Mouse (Mus musculus) kidney, adult 11 months (tissue): ENCODE data around the gene Poll.
"Not testable (repeated sequence)": the region's sequence is repeated elsewhere in the genome, so short reads cannot be mapped to it uniquely, and the experiment has no call there.

Experiments used
- DNase-seq: peaks from one replicate; pipeline ENCODE4 v3.0.0; 2022

The Poll gene

GRCm38 (mm10) chr19:45577141-45577750 is 16.9 kb upstream of the Poll start:
- no peak for DNase-seq

DNA sequence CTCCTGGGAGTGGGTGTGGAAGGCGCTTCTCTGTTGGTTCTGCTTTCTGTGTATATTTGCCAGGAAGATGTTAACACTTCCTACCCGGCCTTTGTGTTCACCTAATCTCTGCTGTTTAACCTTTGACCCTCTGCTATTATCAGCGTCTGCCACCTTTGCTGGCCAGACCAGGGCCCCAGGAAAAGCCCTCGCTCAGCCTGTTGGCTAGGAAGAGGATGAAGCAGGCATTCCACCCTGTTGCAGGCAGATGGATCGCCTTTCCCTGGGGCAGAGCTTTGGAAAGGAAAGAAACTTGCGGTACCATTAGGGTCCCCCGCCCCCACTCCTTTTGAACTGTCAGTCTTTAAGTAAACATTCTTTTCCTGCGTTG is 15.3 kb upstream of the Poll start:
- no peak for DNase-seq

DNA sequence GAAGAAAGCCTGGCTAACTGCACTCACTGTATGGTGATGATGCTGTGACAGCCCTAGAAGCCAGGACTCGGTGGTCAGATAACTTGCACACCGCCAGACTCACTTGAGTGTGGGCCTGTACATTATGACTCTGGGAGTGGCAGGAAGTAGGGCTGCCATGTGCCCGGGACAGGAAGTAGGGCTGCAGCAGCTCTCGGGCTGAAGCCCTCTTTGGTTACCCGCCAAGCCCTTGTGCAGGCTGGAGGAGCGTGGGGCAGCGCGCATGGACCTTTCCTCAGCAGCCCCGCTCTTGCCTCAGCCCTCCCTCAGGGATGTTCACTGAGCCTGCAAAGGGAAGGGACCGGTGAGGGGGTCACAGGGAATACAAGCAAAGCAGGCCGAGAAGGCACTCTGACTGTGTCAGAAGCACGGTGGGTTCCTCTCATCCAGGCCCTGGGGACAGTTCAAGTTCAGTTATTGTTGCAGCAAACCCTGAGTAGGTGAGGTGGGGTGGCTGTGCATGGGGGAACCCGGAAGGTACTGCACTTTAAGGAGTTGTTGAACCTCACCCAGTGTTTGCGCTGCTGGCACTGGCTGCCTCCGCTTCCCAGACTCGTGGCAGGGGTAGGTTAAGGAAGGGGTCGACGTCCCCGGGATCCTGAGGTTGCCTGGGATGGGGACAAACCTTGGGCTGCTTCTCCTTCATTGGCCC is 14.8 kb upstream of the Poll start:
- DNase-seq = no peak

- DNase-seq = no peak
Measured at GRCm38 (mm10) chr19:45574339-45574898, 14.1 kb upstream of the Poll start.

DNA sequence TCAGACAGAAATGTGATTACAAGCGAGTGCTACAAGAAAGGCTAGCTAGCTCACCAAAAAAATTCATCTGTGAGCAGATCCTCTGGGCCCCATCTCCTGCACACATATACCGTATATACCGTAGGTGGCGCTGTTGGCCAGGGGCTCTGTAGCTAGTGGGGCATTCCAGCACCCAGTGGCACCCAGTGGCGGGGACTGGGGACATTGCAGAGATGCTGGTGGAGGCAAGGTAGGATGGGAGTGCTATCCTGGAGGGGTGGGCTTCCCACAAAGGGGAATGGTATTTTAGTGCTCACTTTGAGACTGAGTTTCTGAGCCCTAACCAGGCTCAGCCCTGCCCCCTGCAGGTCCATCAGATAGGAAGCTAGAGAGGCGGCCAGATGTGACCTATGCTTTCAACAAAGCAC is 13.5 kb upstream of the Poll start:
- peak; percentile 51 for DNase-seq

DNA sequence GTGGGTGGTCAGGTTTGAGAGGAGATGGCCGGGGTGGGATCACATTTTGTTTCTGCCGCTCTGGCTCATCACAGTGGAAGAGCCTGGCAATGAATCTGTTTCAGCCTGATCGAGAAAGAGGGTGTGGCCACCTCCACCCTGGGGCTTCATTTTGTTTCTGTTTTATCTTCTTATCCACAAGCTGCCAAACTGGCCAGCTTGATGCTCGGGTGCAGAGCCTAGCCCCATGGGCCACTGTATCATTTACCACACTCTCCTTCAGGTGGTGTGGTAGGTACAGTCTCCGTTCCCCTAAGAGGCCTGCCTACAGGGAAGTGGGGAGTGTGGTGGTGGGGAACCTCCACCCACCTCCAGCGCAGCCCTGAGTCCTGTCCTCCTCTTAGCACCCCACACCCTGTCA is 12.7 kb upstream of the Poll start:
- DNase-seq = no peak

DNA sequence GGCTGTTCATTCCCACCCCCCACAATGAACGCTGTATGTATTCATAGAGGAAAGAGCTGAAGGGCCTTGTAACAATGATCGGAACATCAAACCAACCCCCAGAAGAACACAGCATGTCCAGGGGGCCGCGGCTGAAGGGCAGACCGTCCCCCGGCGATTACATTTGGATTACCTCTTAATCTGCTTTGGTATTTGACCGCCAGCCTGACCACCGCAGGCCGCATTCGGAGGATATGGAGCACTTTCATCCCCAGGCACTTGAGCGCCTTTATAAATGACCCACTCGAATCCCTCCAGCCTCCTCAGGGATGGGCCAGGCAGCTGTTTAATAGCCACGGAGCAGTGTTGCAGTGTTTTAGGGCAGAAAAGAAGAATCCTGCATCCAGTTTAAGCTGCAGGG is 7.0 kb upstream of the Poll start:
- no peak for DNase-seq

GRCm38 (mm10) chr19:45565925-45566715 is 5.8 kb upstream of the Poll start:
- DNase-seq = no peak

DNA sequence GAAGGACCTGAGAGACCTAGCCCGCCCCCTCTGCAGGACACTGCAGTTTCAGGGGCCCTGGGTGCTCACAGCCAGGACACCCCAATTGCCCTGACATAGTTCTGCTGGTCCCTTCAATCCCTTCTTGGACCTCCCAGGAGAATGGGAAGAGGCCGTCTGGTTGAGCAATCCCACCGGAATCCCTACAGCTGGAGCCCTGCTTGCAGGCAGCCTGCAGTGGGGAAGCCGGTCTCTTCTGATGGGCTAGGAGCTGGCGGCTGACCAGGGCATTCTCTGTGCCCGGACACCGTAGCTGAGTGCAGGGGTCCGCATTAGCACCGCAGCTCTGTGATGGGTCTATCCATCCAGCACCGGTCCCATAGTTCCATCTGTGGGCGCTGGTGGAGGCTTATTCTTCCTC is 6.2 kb downstream of the Poll start:
- no peak for DNase-seq

DNA sequence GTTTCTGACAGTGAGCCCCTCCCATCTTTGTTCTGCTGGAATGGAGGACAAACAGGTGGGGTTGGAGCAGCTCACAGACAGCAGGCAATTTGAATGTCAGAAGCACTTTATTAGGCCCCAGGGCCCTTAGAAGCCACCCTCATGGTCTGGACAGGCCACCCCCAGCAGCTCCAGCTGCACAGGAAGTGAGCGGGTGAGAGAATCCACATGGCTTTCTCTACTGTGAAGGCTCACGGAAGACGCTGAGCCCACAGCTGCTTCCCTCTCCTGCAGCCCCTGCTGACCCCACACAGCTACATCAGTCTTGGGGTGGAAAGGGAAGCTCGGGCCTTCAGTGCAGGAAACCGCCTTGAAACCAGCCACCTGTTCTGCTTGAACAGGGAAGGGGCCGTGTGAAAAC is 8.1 kb downstream of the Poll start:
- DNase-seq = no peak

DNA sequence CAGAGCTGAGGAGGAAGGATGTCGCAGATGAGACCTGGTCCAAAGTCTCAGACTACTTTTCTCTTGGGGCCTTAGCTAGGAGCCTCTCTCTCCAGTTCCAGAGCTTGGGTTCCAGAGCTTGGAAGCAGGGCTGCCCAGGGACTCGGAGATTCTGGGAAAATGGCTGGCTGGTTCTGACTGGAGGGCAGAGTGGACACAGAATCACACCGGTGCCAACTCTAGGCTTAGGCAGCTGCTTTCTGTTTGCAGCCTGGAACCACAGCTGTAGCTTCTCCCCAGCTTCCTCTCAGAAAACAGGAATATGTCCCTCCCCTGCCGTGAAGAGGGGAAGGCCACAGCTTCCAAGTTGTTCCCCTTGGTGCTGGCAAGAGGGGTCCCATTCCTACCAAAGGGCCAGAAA is 10.4 kb downstream of the Poll start:
- DNase-seq = no peak

- DNase-seq = no peak
Measured at GRCm38 (mm10) chr19:45549128-45549915, 11.0 kb downstream of the Poll start.

DNA sequence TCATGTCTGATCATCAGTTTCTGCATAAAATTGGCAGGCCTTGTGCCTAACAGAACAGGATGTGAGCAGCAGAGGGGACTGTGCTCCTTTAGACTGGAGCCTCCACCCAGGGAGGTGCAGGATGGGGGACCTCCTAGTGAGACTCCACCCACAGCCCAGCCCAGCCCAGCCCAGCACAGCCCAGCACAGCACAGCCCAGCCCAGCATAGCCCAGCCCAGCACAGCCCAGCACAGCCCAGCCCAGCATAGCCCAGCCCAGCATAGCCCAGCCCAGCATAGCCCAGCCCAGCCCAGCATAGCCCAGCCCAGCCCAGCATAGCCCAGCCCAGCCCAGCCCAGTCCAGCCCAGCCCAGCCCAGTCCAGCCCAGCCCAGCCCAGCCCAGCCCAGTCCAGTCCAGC is 12.1 kb downstream of the Poll start:
- DNase-seq = not testable (repeated sequence)

- peak; percentile 63 for DNase-seq
Measured at GRCm38 (mm10) chr19:45544925-45545321, 15.4 kb downstream of the Poll start.

- no peak for DNase-seq
Measured at GRCm38 (mm10) chr19:45544152-45544924, 16.0 kb downstream of the Poll start.

- no peak for DNase-seq
Measured at GRCm38 (mm10) chr19:45542061-45542460, 18.3 kb downstream of the Poll start.

- no peak for DNase-seq
Measured at GRCm38 (mm10) chr19:45541409-45542041, 18.8 kb downstream of the Poll start.

DNA sequence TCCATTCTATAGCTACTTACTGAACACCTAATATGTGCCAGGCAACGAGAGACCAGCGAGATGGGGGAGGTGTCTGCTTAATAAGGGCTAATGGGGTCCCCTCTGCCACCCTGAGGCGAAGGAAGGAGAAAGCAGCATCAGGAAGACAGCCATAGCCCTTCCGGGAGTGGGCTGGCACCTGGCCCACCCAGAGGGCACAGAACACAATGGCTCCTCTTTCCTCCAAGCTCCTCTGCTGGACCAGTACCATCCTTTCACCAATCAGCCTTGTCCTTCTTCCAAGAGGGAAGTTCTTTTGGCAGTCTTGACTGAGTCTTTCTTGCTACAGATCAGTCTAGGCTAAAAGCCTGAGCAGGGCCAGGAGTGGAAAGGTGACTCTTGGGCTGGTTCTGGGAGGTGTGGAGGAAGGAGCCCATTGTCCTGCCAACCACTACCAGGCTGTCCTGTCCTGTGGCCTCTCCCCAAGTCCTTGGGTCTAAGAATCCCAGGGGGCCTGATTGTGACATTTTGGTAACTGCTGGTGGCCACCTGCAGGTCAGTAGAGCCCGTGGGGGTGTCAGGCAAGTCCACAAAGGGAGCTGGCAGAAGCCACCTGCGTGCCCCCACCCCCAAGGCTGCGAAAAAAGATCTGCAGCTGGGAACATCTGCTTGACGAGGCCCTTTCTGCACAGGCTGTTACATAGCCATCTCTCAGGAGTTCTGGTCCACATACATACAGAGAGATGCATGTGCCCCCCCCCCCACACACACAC is 19.5 kb downstream of the Poll start:
- no peak for DNase-seq

DNA sequence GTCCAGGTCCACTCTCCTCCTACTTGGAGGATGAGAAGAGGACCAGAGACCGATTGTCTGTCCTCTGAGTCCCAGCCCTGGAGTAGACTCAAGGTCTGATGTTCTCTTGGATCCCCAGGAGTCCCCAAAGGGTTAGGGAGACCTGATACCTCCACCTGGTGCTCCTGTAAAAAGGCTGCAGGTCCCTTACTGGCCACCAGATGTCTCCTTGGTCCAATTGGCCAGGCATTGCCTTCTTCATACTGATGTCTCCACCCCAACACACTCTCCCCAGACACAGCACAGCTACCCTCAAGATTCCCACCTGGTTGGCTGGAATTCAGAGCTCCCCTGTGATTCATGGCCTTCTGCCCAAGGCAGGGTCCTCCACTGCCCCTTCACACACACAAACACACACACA is 22.8 kb downstream of the Poll start:
- DNase-seq = peak; percentile 45

GRCm38 (mm10) chr19:45535929-45536328 is 24.4 kb downstream of the Poll start:
- no peak for DNase-seq

DNA sequence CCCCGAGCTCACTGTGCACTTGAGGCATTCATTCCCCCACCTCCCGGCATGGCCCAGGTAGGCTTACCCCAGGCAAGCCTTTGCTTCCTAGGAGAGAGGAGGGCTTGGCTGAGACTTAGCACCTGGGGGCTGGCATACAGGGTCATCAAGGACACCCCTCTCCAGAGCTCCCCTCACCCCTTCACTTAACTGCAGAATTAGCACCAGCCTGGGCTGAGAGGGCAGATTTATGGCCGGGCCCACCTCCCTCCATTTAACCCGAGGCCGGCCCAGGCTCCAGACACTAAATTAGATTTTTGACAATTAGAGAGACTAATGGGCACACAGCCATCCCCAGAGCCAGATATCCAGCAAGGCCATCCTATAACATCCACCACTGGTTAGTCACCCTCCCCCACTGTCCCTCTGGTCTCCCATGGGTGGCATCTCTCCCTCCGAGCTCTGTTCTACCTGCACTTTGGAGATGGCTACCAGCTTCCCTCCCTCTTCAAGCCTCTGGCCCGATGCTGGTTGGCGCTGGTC is 25.1 kb downstream of the Poll start:
- no peak for DNase-seq
